Mouse (Mus musculus) midbrain, embryonic 11.5 days (tissue): ENCODE measurements around the gene Kbtbd2. TPM values are rescaled to one million over a fixed set of nuclear protein-coding genes. Genes with fewer than 3 reads are reported as not detected.

Experiments
- ATAC-seq: fragments of 200-750 bp; cut with Nextera tagmentation; 2 replicates; pipeline ENCODE4 v1.8.0; 2017; ENCODE audit warnings: moderate TSS enrichment, moderate library complexity; ENCODE audit not compliant: low FRiP score
- DNase-seq: peaks from one replicate; pipeline ENCODE4 v3.0.0; 2015; ENCODE audit warnings: low spot score; ENCODE audit errors: missing footprints
- H3K27ac ChIP-seq: fragments of 300-500 bp; sonication (generic); 2 replicates; pipeline ENCODE4 v1.5.1; 2014; ENCODE audit warnings: low read depth, low read length
- H3K27me3 ChIP-seq: fragments of 300-500 bp; sonication (generic); 2 replicates; pipeline ENCODE4 v1.6.1; 2014; ENCODE audit warnings: mild to moderate bottlenecking, low read length, moderate library complexity, mixed read lengths; ENCODE audit not compliant: control insufficient read depth, insufficient read depth
- H3K36me3 ChIP-seq: fragments of 300-500 bp; sonication (generic); 2 replicates; pipeline ENCODE4 v1.6.1; 2014; ENCODE audit warnings: mild to moderate bottlenecking, low read length, moderate library complexity, mixed read lengths; ENCODE audit not compliant: control insufficient read depth, insufficient read depth
- H3K4me1 ChIP-seq: fragments of 300-500 bp; sonication (generic); 2 replicates; pipeline ENCODE4 v1.6.1; 2014; ENCODE audit warnings: low read length; ENCODE audit not compliant: control insufficient read depth, insufficient read depth
- H3K4me2 ChIP-seq: fragments of 300-500 bp; sonication (generic); 2 replicates; pipeline ENCODE4 v1.6.1; 2014; ENCODE audit warnings: mild to moderate bottlenecking, moderate library complexity
- H3K4me3 ChIP-seq: fragments of 300-500 bp; sonication (generic); 2 replicates; pipeline ENCODE4 v1.5.1; 2014; ENCODE audit warnings: low read depth, low read length
- H3K9ac ChIP-seq: fragments of 300-500 bp; sonication (generic); 2 replicates; pipeline ENCODE4 v1.6.1; 2014; ENCODE audit warnings: low read length
- H3K9me3 ChIP-seq: fragments of 300-500 bp; sonication (generic); 2 replicates; pipeline ENCODE4 v1.6.1; 2016; ENCODE audit warnings: low read length; ENCODE audit not compliant: control insufficient read depth
- WGBS: fragments of 180-500 bp; shearing (Covaris S2); extraction: QIAGEN DNeasy Blood & Tissue Kit; methylation state at CpG from one replicate; pipeline ENCODE4 v1.1.7; 2014; 5-methylcytosine and 5-hydroxymethylcytosine counted together
- polyA plus RNA-seq: library from polyadenylated mRNA; unstranded; fragments of >200 nt; fragmentation: Nextera tagmentation; extraction: Ambion mirVana; gene quantifications from 2 replicates; pipeline ENCODE4 v1.2.1, GENCODE M21; 2014

Kbtbd2 gene
- polyA plus RNA-seq, 1 experiment from 2014 or later, result 29.6 TPM

DNA sequence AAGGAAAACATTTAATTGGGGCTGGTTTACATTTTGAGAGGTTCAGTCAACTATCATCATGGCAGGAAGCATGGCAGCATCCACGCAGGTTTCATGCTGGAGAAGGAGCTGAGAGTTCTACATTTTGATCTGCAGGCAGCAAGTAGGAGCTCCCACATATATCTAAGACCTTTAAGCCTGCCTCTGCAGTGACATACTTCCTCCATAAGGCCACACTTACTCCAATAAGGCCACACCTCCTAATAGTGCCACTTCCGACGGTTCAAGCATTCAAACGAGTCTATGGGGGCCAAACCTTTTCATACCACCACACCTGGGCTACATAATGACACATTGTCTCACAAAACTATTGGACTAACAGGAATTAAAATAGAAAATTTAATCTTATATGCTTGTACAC, 31.9 kb downstream of the Kbtbd2 start:
- H3K27ac ChIP-seq, result no peak overlapping the region
- DNase-seq (no peak), ATAC-seq (no peak)
- H3K9ac ChIP-seq, result no peak overlapping the region
- no peaks in the 10 kb centered on the region for H3K36me3 ChIP-seq
- H3K4me3 ChIP-seq, result no peak overlapping the region
- H3K9me3 ChIP-seq, result no peaks in the 10 kb centered on the region
- H3K4me2 ChIP-seq, result no peak overlapping the region
- 90% methylated on average over 4 of the region's 4 CpGs for WGBS
- no peaks in the 10 kb centered on the region for H3K27me3 ChIP-seq
- no peaks in the 10 kb centered on the region for H3K4me1 ChIP-seq

GRCm38 (mm10) chr6:56765265-56765664, 32.3 kb downstream of the Kbtbd2 start:
- H3K4me2 ChIP-seq, result no peak overlapping the region
- no peaks in the 10 kb centered on the region for H3K27me3 ChIP-seq
- no peak overlapping the region for H3K4me3 ChIP-seq
- WGBS, result 81% methylated on average over 3 of the region's 3 CpGs
- no peaks in the 10 kb centered on the region for H3K4me1 ChIP-seq
- DNase-seq (no peak), ATAC-seq (no peak)
- H3K9me3 ChIP-seq, result no peaks in the 10 kb centered on the region
- H3K36me3 ChIP-seq, result no peaks in the 10 kb centered on the region
- no peak overlapping the region for H3K27ac ChIP-seq
- H3K9ac ChIP-seq, result no peak overlapping the region

DNA sequence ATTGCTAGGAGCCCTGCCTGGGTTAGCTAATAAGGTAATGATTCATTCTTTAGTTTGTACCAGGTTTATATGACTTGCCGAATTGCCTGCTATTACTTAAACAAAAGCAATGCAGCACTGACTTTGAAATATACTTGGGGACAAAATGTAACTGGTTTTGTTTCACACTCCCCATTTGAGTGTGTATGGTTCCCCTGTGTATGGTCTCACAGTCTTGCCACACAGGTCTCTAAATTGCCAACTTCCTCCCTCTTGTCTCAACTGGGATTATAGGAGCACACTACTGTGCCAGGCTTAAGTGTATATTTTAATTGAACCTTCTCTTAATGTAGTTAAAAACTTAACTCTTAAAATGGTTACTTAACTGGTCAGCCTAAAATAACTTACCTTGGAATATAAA, 38.3 kb downstream of the Kbtbd2 start:
- DNase-seq, result no peak
- Histone ChIP-seq H3K4me3 (no peak overlapping the region), H3K27me3 (no peaks in the 10 kb centered on the region), H3K27ac (no peak overlapping the region), H3K9ac (no peak overlapping the region), H3K9me3 (no peaks in the 10 kb centered on the region), H3K4me1 (no peaks in the 10 kb centered on the region), H3K4me2 (no peak overlapping the region), H3K36me3 (0 out of 2 replicates have a peak, but pooled peaks cover 9% of the 10 kb centered on the region)
- ATAC-seq, result no peak
- WGBS, result 94% methylated on average over 1 of the region's 1 CpGs

GRCm38 (mm10) chr6:56756117-56756516, 41.5 kb downstream of the Kbtbd2 start:
- 86% methylated on average over 1 of the region's 1 CpGs for WGBS
- H3K4me2 ChIP-seq, result no peak overlapping the region
- ATAC-seq (no peak), DNase-seq (no peak)
- no peaks in the 10 kb centered on the region for H3K4me1 ChIP-seq
- no peak overlapping the region for H3K9ac ChIP-seq
- no peak overlapping the region for H3K4me3 ChIP-seq
- H3K9me3 ChIP-seq, result no peaks in the 10 kb centered on the region
- 0 out of 2 replicates have a peak, but pooled peaks cover 9% of the 10 kb centered on the region for H3K36me3 ChIP-seq
- H3K27ac ChIP-seq, result no peak overlapping the region
- H3K27me3 ChIP-seq, result no peaks in the 10 kb centered on the region

DNA sequence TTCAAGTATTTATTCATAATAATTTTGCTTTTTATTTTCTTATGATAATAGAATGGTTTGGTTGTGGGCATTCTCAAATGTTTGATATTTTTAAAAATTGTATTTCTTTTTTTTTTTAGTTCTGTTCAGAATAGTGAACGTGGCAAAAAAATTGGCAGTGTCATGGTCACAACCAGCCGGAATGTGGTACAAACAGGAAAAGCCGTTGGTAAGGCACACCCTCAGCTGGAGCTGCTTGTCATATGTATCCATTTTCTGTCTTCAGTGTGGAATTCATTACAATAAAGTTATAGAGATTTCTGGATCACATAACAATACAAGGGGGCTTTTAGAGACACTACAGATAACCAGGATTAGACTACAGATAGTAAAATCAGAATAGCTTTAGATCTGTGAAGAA, 43.9 kb downstream of the Kbtbd2 start:
- H3K27me3 ChIP-seq, result no peaks in the 10 kb centered on the region
- H3K4me2 ChIP-seq, result no peak overlapping the region
- no peak overlapping the region for H3K9ac ChIP-seq
- ATAC-seq, result no peak
- 0 out of 2 replicates have a peak, but pooled peaks cover 9% of the 10 kb centered on the region for H3K36me3 ChIP-seq
- H3K4me3 ChIP-seq, result no peak overlapping the region
- no peaks in the 10 kb centered on the region for H3K4me1 ChIP-seq
- no peaks in the 10 kb centered on the region for H3K9me3 ChIP-seq
- no peak overlapping the region for H3K27ac ChIP-seq
- WGBS, result 92% methylated on average over 3 of the region's 3 CpGs
- DNase-seq, result peak; percentile 19

DNA sequence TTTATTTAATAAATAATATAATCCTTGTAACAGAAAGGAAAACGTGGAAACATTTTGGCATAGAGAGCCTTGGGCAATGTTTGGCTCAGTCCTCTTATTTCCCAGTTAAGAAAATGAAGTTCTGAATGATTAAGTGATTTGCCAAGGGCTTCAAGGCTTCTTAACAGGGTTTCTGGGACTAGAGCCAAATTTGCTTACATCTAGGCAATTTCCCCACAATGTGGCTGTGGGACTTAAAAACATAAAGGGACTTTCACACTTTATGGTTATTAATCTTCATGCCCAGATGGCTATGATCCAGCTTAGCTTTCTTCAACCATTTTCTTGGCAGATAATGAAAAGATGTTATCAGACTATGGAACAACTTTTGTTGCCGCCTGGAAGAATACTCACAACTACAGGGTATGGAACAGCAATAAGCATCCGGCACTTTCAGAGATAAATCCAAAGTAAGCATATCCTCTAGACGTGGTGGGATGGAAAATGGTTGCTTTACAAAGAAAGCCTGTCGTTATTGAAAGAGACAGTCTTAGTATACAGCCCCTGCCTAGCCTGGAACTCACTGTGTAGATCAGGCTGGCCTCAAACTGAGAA, 51.6 kb downstream of the Kbtbd2 start:
- Histone ChIP-seq H3K9ac (no peak overlapping the region), H3K4me3 (no peak overlapping the region), H3K4me1 (no peaks in the 10 kb centered on the region), H3K4me2 (no peak overlapping the region), H3K36me3 (peaks cover 5% of the 10 kb centered on the region; the same call in 1 of the 2 replicates), H3K27me3 (no peaks in the 10 kb centered on the region), H3K9me3 (no peaks in the 10 kb centered on the region), H3K27ac (no peak overlapping the region)
- DNase-seq (no peak), ATAC-seq (no peak)
- 91% methylated on average over 5 of the region's 5 CpGs for WGBS

GRCm38 (mm10) chr6:56732545-56732944, 65.1 kb downstream of the Kbtbd2 start:
- ATAC-seq, result no peak

More at GRCm38 (mm10) chr6:56732545-56732944, 65.1 kb downstream of the Kbtbd2 start:
- no peaks in the 10 kb centered on the region for H3K9me3 ChIP-seq
- no peaks in the 10 kb centered on the region for H3K4me1 ChIP-seq
- H3K27me3 ChIP-seq, result no peaks in the 10 kb centered on the region
- DNase-seq, result no peak
- peaks cover 8% of the 10 kb centered on the region; the same call in 1 of the 2 replicates for H3K36me3 ChIP-seq
- no peak overlapping the region for H3K4me2 ChIP-seq
- WGBS, result 77% methylated on average over 2 of the region's 2 CpGs
- H3K27ac ChIP-seq, result no peak overlapping the region
- H3K9ac ChIP-seq, result no peak overlapping the region
- H3K4me3 ChIP-seq, result no peak overlapping the region

Other genes with a start within 250 kb of the Kbtbd2 start
- 4.8 and 5.4 TPM in 2 replicates for gene Pde1c, start 228.7 kb downstream of the Kbtbd2 start, polyA plus RNA-seq
- gene Lsm5, start 93.1 kb downstream of the Kbtbd2 start, polyA plus RNA-seq, result 232 and 241 TPM in 2 replicates
- gene Avl9, start 82.9 kb downstream of the Kbtbd2 start, polyA plus RNA-seq, result 27.4 and 31.1 TPM in 2 replicates
- 55.3 and 57.4 TPM in 2 replicates for gene Fkbp9, start 34.2 kb upstream of the Kbtbd2 start, polyA plus RNA-seq
- 91.1 and 103 TPM in 2 replicates for gene Nt5c3, start 126.1 kb upstream of the Kbtbd2 start, polyA plus RNA-seq
- gene Vmn1r4, start 126.2 kb upstream of the Kbtbd2 start, polyA plus RNA-seq, result 0.51 and 0.61 TPM in 2 replicates
- not detected in 2 replicates for gene Vmn1r5, start 172.5 kb upstream of the Kbtbd2 start, polyA plus RNA-seq
- not detected in 2 replicates for gene Vmn1r6, start 199.4 kb upstream of the Kbtbd2 start, polyA plus RNA-seq
- gene Vmn1r7, start 227.5 kb upstream of the Kbtbd2 start, polyA plus RNA-seq, result not detected in 2 replicates
- gene Vmn1r8, start 234.5 kb upstream of the Kbtbd2 start, polyA plus RNA-seq, result not detected in 2 replicates